Mouse (Mus musculus) intestine, postnatal 0 days (tissue): ENCODE measurements at regions not wholly inside any gene's neighbourhood (a gene's known extent, or its start where the extent isn't known, plus 50 kb on each side); places are given as distances from the start of the nearest gene placed in this dataset.

Source experiments
- ATAC-seq: fragments of 200-750 bp; cut with Nextera tagmentation; 2 replicates; pipeline ENCODE4 v1.8.0; 2017; ENCODE audit warnings: mild to moderate bottlenecking, moderate TSS enrichment, moderate library complexity
- H3K27ac ChIP-seq: fragments of 300-500 bp; sonication (generic); 2 replicates; pipeline ENCODE4 v1.5.1; 2014; ENCODE audit warnings: mild to moderate bottlenecking, low read depth, low read length, moderate library complexity
- H3K27me3 ChIP-seq: fragments of 300-500 bp; sonication (generic); replicated peaks from 2 replicates; pipeline ENCODE4 v1.6.1; 2014; ENCODE audit warnings: low read length, mixed read lengths; ENCODE audit not compliant: control insufficient read depth, insufficient read depth
- H3K36me3 ChIP-seq: fragments of 300-500 bp; sonication (generic); 2 replicates; pipeline ENCODE4 v1.6.1; 2014; ENCODE audit warnings: mild to moderate bottlenecking, moderate library complexity; ENCODE audit not compliant: control insufficient read depth, insufficient read depth
- H3K4me1 ChIP-seq: fragments of 300-500 bp; sonication (generic); replicated peaks from 2 replicates; pipeline ENCODE4 v1.6.1; 2014; ENCODE audit warnings: antibody characterized with exemption, low read length, mixed read lengths; ENCODE audit not compliant: control insufficient read depth, insufficient read depth
- H3K4me2 ChIP-seq: fragments of 300-500 bp; sonication (generic); replicated peaks from 2 replicates; pipeline ENCODE4 v1.6.1; 2014; ENCODE audit warnings: low read depth, mild to moderate bottlenecking, moderate library complexity
- H3K4me3 ChIP-seq: fragments of 300-500 bp; sonication (generic); 2 replicates; pipeline ENCODE4 v1.5.1; 2014; ENCODE audit warnings: low read depth, low read length
- H3K9ac ChIP-seq: fragments of 300-500 bp; sonication (generic); 2 replicates; pipeline ENCODE4 v1.6.1; 2014; ENCODE audit warnings: mild to moderate bottlenecking, low read depth, low read length
- H3K9me3 ChIP-seq: fragments of 300-500 bp; sonication (generic); 2 replicates; pipeline ENCODE4 v1.6.1; 2016; ENCODE audit warnings: mixed run types; ENCODE audit not compliant: control insufficient read depth
- CTCF ChIP-seq: sonication (generic); IDR thresholded peaks from 2 replicates; pipeline ENCODE4 v1.5.1; 2016; ENCODE audit warnings: low read depth, mild to moderate bottlenecking, control low read depth, antibody characterized with exemption, moderate library complexity
- WGBS: fragments of 180-500 bp; shearing (Covaris S2); extraction: QIAGEN DNeasy Blood & Tissue Kit; methylation state at CpG from one replicate; pipeline ENCODE4 v1.1.7; 2014; 5-methylcytosine and 5-hydroxymethylcytosine counted together

- 87% methylated on average over 5 of the region's 5 CpGs for WGBS
- H3K4me3 ChIP-seq, result no peak overlapping the region
- ATAC-seq, result no peak
- H3K4me2 ChIP-seq, result no peak overlapping the region
- no peaks in the 10 kb centered on the region for H3K9me3 ChIP-seq
- H3K9ac ChIP-seq, result no peak overlapping the region
- TF ChIP-seq CTCF, result no peak
- H3K27ac ChIP-seq, result no peak overlapping the region
- H3K27me3 ChIP-seq, result no peaks in the 10 kb centered on the region
- no peaks in the 10 kb centered on the region for H3K4me1 ChIP-seq
- no peaks in the 10 kb centered on the region for H3K36me3 ChIP-seq
These were observed 80.6 kb upstream of the Sulf2 start for GRCm38 (mm10) chr2:166236102-166236501.

GRCm38 (mm10) chr2:166234579-166235212, 79.2 kb upstream of the Sulf2 start:
- H3K27me3 ChIP-seq, result no peaks in the 10 kb centered on the region
- WGBS, result 76% methylated on average over 7 of the region's 7 CpGs
- no peak overlapping the region for H3K27ac ChIP-seq
- no peak for TF ChIP-seq CTCF
- no peak overlapping the region for H3K4me3 ChIP-seq
- H3K9me3 ChIP-seq, result no peaks in the 10 kb centered on the region
- no peaks in the 10 kb centered on the region for H3K36me3 ChIP-seq
- H3K9ac ChIP-seq, result no peak overlapping the region
- no peak overlapping the region for H3K4me2 ChIP-seq
- ATAC-seq, result no peak
- H3K4me1 ChIP-seq, result no peaks in the 10 kb centered on the region

- H3K27me3 ChIP-seq, result no peaks in the 10 kb centered on the region
- WGBS, result 70% methylated on average over 1 of the region's 1 CpGs
- no peak for ATAC-seq
- H3K4me3 ChIP-seq, result no peak overlapping the region
- TF ChIP-seq CTCF, result no peak
- no peak overlapping the region for H3K4me2 ChIP-seq
- H3K9me3 ChIP-seq, result no peaks in the 10 kb centered on the region
- H3K27ac ChIP-seq, result no peak overlapping the region
- no peaks in the 10 kb centered on the region for H3K4me1 ChIP-seq
- no peak overlapping the region for H3K9ac ChIP-seq
- H3K36me3 ChIP-seq, result no peaks in the 10 kb centered on the region
These were observed 77.8 kb upstream of the Sulf2 start for GRCm38 (mm10) chr2:166233246-166233645.

GRCm38 (mm10) chr2:166232376-166232775, 76.9 kb upstream of the Sulf2 start:
- no peaks in the 10 kb centered on the region for H3K4me1 ChIP-seq
- no peaks in the 10 kb centered on the region for H3K27me3 ChIP-seq
- no peak overlapping the region for H3K4me3 ChIP-seq
- no peak overlapping the region for H3K4me2 ChIP-seq
- no peaks in the 10 kb centered on the region for H3K9me3 ChIP-seq
- no peak overlapping the region for H3K9ac ChIP-seq
- no peaks in the 10 kb centered on the region for H3K36me3 ChIP-seq
- no peak overlapping the region for H3K27ac ChIP-seq
- 48% methylated on average over 3 of the region's 3 CpGs for WGBS
- no peak for TF ChIP-seq CTCF
- no peak for ATAC-seq

- Histone ChIP-seq H3K4me1 (no peaks in the 10 kb centered on the region), H3K27me3 (no peaks in the 10 kb centered on the region), H3K27ac (no peak overlapping the region), H3K4me2 (no peak overlapping the region), H3K9ac (no peak overlapping the region), H3K36me3 (no peaks in the 10 kb centered on the region), H3K9me3 (no peaks in the 10 kb centered on the region), H3K4me3 (no peak overlapping the region)
- WGBS, result 49% methylated on average over 6 of the region's 6 CpGs
- peak; percentile 43 for TF ChIP-seq CTCF
- peak; percentile 56 for ATAC-seq
These were observed 75.2 kb upstream of the Sulf2 start for GRCm38 (mm10) chr2:166230617-166231016.

- Histone ChIP-seq H3K4me3 (no peak overlapping the region), H3K27me3 (no peaks in the 10 kb centered on the region), H3K4me1 (no peaks in the 10 kb centered on the region), H3K4me2 (no peak overlapping the region), H3K27ac (no peak overlapping the region), H3K36me3 (no peaks in the 10 kb centered on the region), H3K9ac (no peak overlapping the region), H3K9me3 (no peaks in the 10 kb centered on the region)
- no peak for TF ChIP-seq CTCF
- 89% methylated on average over 6 of the region's 6 CpGs for WGBS
- no peak for ATAC-seq
These were observed 72.9 kb upstream of the Sulf2 start for GRCm38 (mm10) chr2:166228356-166228755.

- no peak overlapping the region for H3K9ac ChIP-seq
- no peaks in the 10 kb centered on the region for H3K27me3 ChIP-seq
- no peak for TF ChIP-seq CTCF
- no peaks in the 10 kb centered on the region for H3K9me3 ChIP-seq
- H3K4me1 ChIP-seq, result no peaks in the 10 kb centered on the region
- no peak overlapping the region for H3K4me2 ChIP-seq
- 61% methylated on average over 5 of the region's 5 CpGs for WGBS
- no peaks in the 10 kb centered on the region for H3K36me3 ChIP-seq
- no peak overlapping the region for H3K4me3 ChIP-seq
- no peak overlapping the region for H3K27ac ChIP-seq
- no peak for ATAC-seq
These were observed 72.0 kb upstream of the Sulf2 start for GRCm38 (mm10) chr2:166227496-166227895.
